Mouse (Mus musculus) gastrocnemius, postnatal 14 days (tissue): ENCODE measurements around the gene Kbtbd13. TPM values are rescaled to one million over a fixed set of nuclear protein-coding genes. Genes with fewer than 3 reads are reported as not detected.

ENCODE experiments used
- DNase-seq: peaks from one replicate; pipeline ENCODE4 v3.0.0; 2021; ENCODE audit warnings: mixed read lengths
- intact Hi-C: fragments of 180-260 bp; cut with DNase I; formaldehyde crosslinking; loops from one replicate; pipeline ENCODE4 v1.15.1; 2025; ENCODE audit warnings: low total_unique reads
- long read RNA-seq, 2 experiments: library from polyadenylated mRNA; stranded (forward); transcript quantifications; one replicate each; pipeline ENCODE4 v2.0.0; 2021
- total RNA-seq, 2 experiments: library from RNA; stranded (reverse); gene quantifications; 2 replicates each; pipeline ENCODE4 v1.2.3; 2021

Gene Kbtbd13
- 10 to 100 TPM in 1 of 2 experiments, 1 to 10 TPM in 1; 5.5 to 10.2 TPM for total RNA-seq
- long read RNA-seq, experiment 1, transcript Kbtbd13-201 (1 exons, 2,969 nt) = major isoform, 12 of 12 reads
- long read RNA-seq, experiment 1, partial matches to known transcripts = 0 of 12 reads
- long read RNA-seq, experiment 1, other reads (novel, unspliced or antisense) = 0 of 12 reads
- long read RNA-seq, experiment 2, transcript Kbtbd13-201 (1 exons, 2,969 nt) = major isoform, 16 of 16 reads
- long read RNA-seq, experiment 2, partial matches to known transcripts = 0 of 16 reads
- long read RNA-seq, experiment 2, other reads (novel, unspliced or antisense) = 0 of 16 reads

GRCm38 (mm10) chr9:65391613-65391964 lies at the start of gene Kbtbd13:
TSS of gene Kbtbd13 (minus strand) at chr9:65391652.
- DNase-seq = peak; percentile 38
- intact Hi-C loops = loop anchor here (5.0 kb wide), 1 partner anchor 41 kb away; no protein-coding TSS in a partner anchor

GRCm38 (mm10) chr9:65435671-65436301 lies 44.3 kb upstream of the Kbtbd13 start, which contains the start of gene Mtfmt:
TSS of gene Mtfmt (plus strand) at chr9:65435782.
- peak; percentile 94 for DNase-seq
- intact Hi-C loops = no loop called here

- DNase-seq = no peak
- intact Hi-C loops = no loop called here
These were observed 43.8 kb upstream of the Kbtbd13 start for GRCm38 (mm10) chr9:65435211-65435610.

GRCm38 (mm10) chr9:65434140-65434539 lies 42.7 kb upstream of the Kbtbd13 start:
- intact Hi-C loops = loop anchor here (5.0 kb wide), 1 partner anchor 42 kb away; the partner anchor contains the start of gene Kbtbd13
- peak; percentile 13 for DNase-seq

GRCm38 (mm10) chr9:65432236-65432635 lies 40.8 kb upstream of the Kbtbd13 start:
- DNase-seq = peak; percentile 76
- intact Hi-C loops = loop anchor here (5.0 kb wide), 1 partner anchor 40 kb away; the partner anchor contains the start of gene Kbtbd13

- DNase-seq = no peak
- intact Hi-C loops = loop anchor here (5.0 kb wide), 1 partner anchor 39 kb away; the partner anchor contains the start of gene Kbtbd13
These were observed 39.5 kb upstream of the Kbtbd13 start for GRCm38 (mm10) chr9:65430921-65431320.

- intact Hi-C loops = loop anchor here (5.0 kb wide), 1 partner anchor 38 kb away; the partner anchor contains the start of gene Kbtbd13
- no peak for DNase-seq
These were observed 38.9 kb upstream of the Kbtbd13 start for GRCm38 (mm10) chr9:65430401-65430800.

- DNase-seq = no peak
- intact Hi-C loops = no loop called here
These were observed 36.6 kb upstream of the Kbtbd13 start for GRCm38 (mm10) chr9:65428003-65428402.

- intact Hi-C loops = no loop called here
- DNase-seq = no peak
These were observed 36.1 kb upstream of the Kbtbd13 start for GRCm38 (mm10) chr9:65427511-65427910.

- intact Hi-C loops = no loop called here
- no peak for DNase-seq
These were observed 32.9 kb upstream of the Kbtbd13 start for GRCm38 (mm10) chr9:65424393-65424792.

- DNase-seq = no peak
- intact Hi-C loops = no loop called here
These were observed 31.5 kb upstream of the Kbtbd13 start, which contains the start of gene Slc51b for GRCm38 (mm10) chr9:65422760-65423501. TSS of gene Slc51b (minus strand) at chr9:65422955.

- intact Hi-C loops = no loop called here
These were observed 28.2 kb upstream of the Kbtbd13 start for GRCm38 (mm10) chr9:65419633-65420032.

GRCm38 (mm10) chr9:65417738-65418137 lies 26.3 kb upstream of the Kbtbd13 start:
- intact Hi-C loops = no loop called here
- no peak for DNase-seq

More at GRCm38 (mm10) chr9:65419633-65420032, 28.2 kb upstream of the Kbtbd13 start:
- DNase-seq = no peak

- intact Hi-C loops = loop anchor here (5.0 kb wide), 1 partner anchor 39 kb away; no protein-coding TSS in a partner anchor
- DNase-seq = no peak
These were observed 19.9 kb upstream of the Kbtbd13 start for GRCm38 (mm10) chr9:65411326-65411725.

- DNase-seq = no peak
- intact Hi-C loops = loop anchor here (5.0 kb wide), 1 partner anchor 38 kb away; no protein-coding TSS in a partner anchor
These were observed 18.9 kb upstream of the Kbtbd13 start for GRCm38 (mm10) chr9:65410378-65410777.

- DNase-seq = no peak
- intact Hi-C loops = no loop called here
These were observed 17.4 kb upstream of the Kbtbd13 start for GRCm38 (mm10) chr9:65408871-65409295.

- DNase-seq = no peak
- intact Hi-C loops = no loop called here
These were observed 16.4 kb upstream of the Kbtbd13 start for GRCm38 (mm10) chr9:65407861-65408260.

- no peak for DNase-seq
- intact Hi-C loops = no loop called here
These were observed 15.9 kb upstream of the Kbtbd13 start for GRCm38 (mm10) chr9:65407327-65407726.

GRCm38 (mm10) chr9:65405184-65405449 lies 13.7 kb upstream of the Kbtbd13 start:
- DNase-seq = no peak

More at GRCm38 (mm10) chr9:65405184-65405449, 13.7 kb upstream of the Kbtbd13 start:
- intact Hi-C loops = no loop called here
